Mouse (Mus musculus) forebrain, embryonic 14.5 days (tissue): ENCODE data around the gene Fip1l1. TPM values are rescaled to one million over a fixed set of nuclear protein-coding genes. Genes with fewer than 3 reads are reported as not detected.

Experiments
- ATAC-seq: fragments of 200-750 bp; cut with Nextera tagmentation; 2 replicates; pipeline ENCODE4 v1.8.0; 2017; ENCODE audit warnings: mild to moderate bottlenecking, moderate library complexity
- DNase-seq: peaks from one replicate; pipeline ENCODE4 v3.0.0-alpha.2; 2015; ENCODE audit warnings: low spot score
- H3K27ac ChIP-seq: fragments of 300-500 bp; sonication (generic); 2 replicates; pipeline ENCODE4 v1.5.1; 2014; ENCODE audit warnings: low read depth, mild to moderate bottlenecking, control low read depth, low read length, moderate library complexity
- H3K27me3 ChIP-seq: fragments of 300-500 bp; sonication (generic); replicated peaks from 2 replicates; pipeline ENCODE4 v1.6.1; 2014; ENCODE audit warnings: low read length, control low read depth, mixed read lengths; ENCODE audit not compliant: control insufficient read depth, insufficient read depth
- H3K36me3 ChIP-seq: fragments of 300-500 bp; sonication (generic); 2 replicates; pipeline ENCODE4 v1.6.1; 2014; ENCODE audit warnings: low read length, control low read depth; ENCODE audit not compliant: control insufficient read depth, insufficient read depth
- H3K4me1 ChIP-seq: fragments of 300-500 bp; sonication (generic); 2 replicates; pipeline ENCODE4 v1.6.1; 2014; ENCODE audit warnings: antibody characterized with exemption, low read length, control low read depth; ENCODE audit not compliant: control insufficient read depth, insufficient read depth
- H3K4me2 ChIP-seq: fragments of 300-500 bp; sonication (generic); 2 replicates; pipeline ENCODE4 v1.6.1; 2014; ENCODE audit warnings: mild to moderate bottlenecking, control low read depth, low read length
- H3K4me3 ChIP-seq: fragments of 300-500 bp; sonication (generic); 2 replicates; pipeline ENCODE4 v1.5.1; 2014; ENCODE audit warnings: low read depth, low read length, control low read depth
- H3K9ac ChIP-seq: fragments of 300-500 bp; sonication (generic); 2 replicates; pipeline ENCODE4 v1.6.1; 2014; ENCODE audit warnings: mild to moderate bottlenecking, low read length, control low read depth, moderate library complexity
- H3K9me3 ChIP-seq: fragments of 300-500 bp; sonication (generic); replicated peaks from 2 replicates; pipeline ENCODE4 v1.6.1; 2016; ENCODE audit warnings: low read length, control low read depth, mixed read lengths; ENCODE audit not compliant: control insufficient read depth
- WGBS: fragments of 180-500 bp; shearing (Covaris S2); extraction: QIAGEN DNeasy Blood & Tissue Kit; methylation state at CpG from one replicate; pipeline ENCODE4 v1.1.7; 2014; 5-methylcytosine and 5-hydroxymethylcytosine counted together
- polyA plus RNA-seq: library from polyadenylated mRNA; unstranded; fragments of >200 nt; fragmentation: Nextera tagmentation; extraction: Ambion mirVana; gene quantifications from 2 replicates; pipeline ENCODE4 v1.2.1, GENCODE M21; 2014

Gene Fip1l1
- polyA plus RNA-seq, 1 experiment from 2014 or later: 55.2 TPM

DNA sequence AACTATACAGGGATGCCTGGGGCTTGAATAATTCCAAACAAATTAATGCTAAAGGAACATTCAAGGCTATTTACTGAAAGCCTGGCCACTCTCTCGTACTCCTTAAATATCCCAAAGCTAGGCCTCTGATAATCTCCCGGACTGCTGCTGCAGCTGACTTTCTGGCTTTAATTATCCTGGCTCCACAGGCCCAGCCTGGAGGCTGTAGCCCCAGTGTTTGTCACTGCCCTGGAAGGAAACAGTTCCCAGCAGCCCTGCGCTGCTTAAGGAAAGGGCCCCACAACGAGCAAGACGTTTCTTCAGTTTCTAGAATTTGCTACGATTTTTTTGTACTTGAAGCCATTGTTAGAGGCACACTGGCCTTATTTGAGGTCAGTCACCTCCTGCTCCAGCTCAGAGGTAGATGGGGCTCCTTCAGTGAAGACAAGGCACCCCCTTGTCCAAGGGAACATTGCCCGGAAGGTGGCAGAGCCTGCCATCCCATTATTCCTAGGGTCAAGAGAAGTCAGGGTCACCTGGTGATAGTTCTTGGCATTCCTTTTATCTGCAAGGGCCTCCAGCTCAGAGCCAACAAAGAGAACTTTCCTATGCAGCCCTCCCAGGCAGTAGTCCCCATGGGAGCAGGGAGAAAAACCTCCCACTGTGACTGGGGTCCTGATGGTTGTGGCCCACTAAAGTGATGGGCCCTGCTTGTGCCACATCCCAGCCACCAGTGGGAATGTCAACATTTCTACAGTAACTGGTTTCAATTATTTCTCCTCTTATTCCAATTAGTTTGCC, 86.6 kb downstream of the Fip1l1 start:
- Histone ChIP-seq H3K27ac (no peak overlapping the region), H3K4me3 (no peak overlapping the region), H3K9ac (no peak overlapping the region), H3K4me1 (no peaks in the 10 kb centered on the region), H3K4me2 (no peak overlapping the region), H3K9me3 (no peaks in the 10 kb centered on the region), H3K36me3 (no peaks in the 10 kb centered on the region), H3K27me3 (no peaks in the 10 kb centered on the region)
- DNase-seq (no peak), ATAC-seq (no peak)
- 54% methylated on average over 7 of the region's 7 CpGs for WGBS

- 92% methylated on average over 14 of the region's 14 CpGs for WGBS
- no peak for DNase-seq
- ATAC-seq: no peak
Measured at GRCm38 (mm10) chr5:74623316-74624000, 88.2 kb downstream of the Fip1l1 start.

GRCm38 (mm10) chr5:74624385-74624784, 89.1 kb downstream of the Fip1l1 start:
- no peak for DNase-seq
- no peaks in the 10 kb centered on the region for H3K27me3 ChIP-seq
- H3K4me3 ChIP-seq: no peak overlapping the region
- WGBS: 76% methylated on average over 5 of the region's 5 CpGs
- H3K9ac ChIP-seq: no peak overlapping the region
- ATAC-seq: no peak
- H3K4me1 ChIP-seq: no peaks in the 10 kb centered on the region
- no peaks in the 10 kb centered on the region for H3K9me3 ChIP-seq
- no peak overlapping the region for H3K4me2 ChIP-seq
- H3K27ac ChIP-seq: no peak overlapping the region
- H3K36me3 ChIP-seq: no peaks in the 10 kb centered on the region

More at GRCm38 (mm10) chr5:74623316-74624000, 88.2 kb downstream of the Fip1l1 start:
- H3K9me3 ChIP-seq: no peaks in the 10 kb centered on the region
- H3K4me1 ChIP-seq: no peaks in the 10 kb centered on the region
- H3K36me3 ChIP-seq: no peaks in the 10 kb centered on the region
- no peaks in the 10 kb centered on the region for H3K27me3 ChIP-seq
- H3K27ac ChIP-seq: no peak overlapping the region
- H3K9ac ChIP-seq: no peak overlapping the region
- no peak overlapping the region for H3K4me3 ChIP-seq
- H3K4me2 ChIP-seq: no peak overlapping the region

GRCm38 (mm10) chr5:74628001-74628400, 92.8 kb downstream of the Fip1l1 start:
- ATAC-seq (no peak), DNase-seq (no peak)
- Histone ChIP-seq H3K36me3 (no peaks in the 10 kb centered on the region), H3K4me1 (no peaks in the 10 kb centered on the region), H3K27ac (no peak overlapping the region), H3K4me2 (no peak overlapping the region), H3K27me3 (no peaks in the 10 kb centered on the region), H3K4me3 (no peak overlapping the region), H3K9me3 (no peaks in the 10 kb centered on the region), H3K9ac (no peak overlapping the region)
- 94% methylated on average over 12 of the region's 12 CpGs for WGBS

- H3K4me2 ChIP-seq: no peak overlapping the region
- no peak for DNase-seq
- H3K27me3 ChIP-seq: no peaks in the 10 kb centered on the region
- ATAC-seq: no peak
- H3K4me1 ChIP-seq: no peaks in the 10 kb centered on the region
- H3K4me3 ChIP-seq: no peak overlapping the region
- no peak overlapping the region for H3K27ac ChIP-seq
- H3K9ac ChIP-seq: no peak overlapping the region
- H3K36me3 ChIP-seq: no peaks in the 10 kb centered on the region
- WGBS: 73% methylated on average over 17 of the region's 17 CpGs
- no peaks in the 10 kb centered on the region for H3K9me3 ChIP-seq
Measured at GRCm38 (mm10) chr5:74632369-74633114, 97.3 kb downstream of the Fip1l1 start.

DNA sequence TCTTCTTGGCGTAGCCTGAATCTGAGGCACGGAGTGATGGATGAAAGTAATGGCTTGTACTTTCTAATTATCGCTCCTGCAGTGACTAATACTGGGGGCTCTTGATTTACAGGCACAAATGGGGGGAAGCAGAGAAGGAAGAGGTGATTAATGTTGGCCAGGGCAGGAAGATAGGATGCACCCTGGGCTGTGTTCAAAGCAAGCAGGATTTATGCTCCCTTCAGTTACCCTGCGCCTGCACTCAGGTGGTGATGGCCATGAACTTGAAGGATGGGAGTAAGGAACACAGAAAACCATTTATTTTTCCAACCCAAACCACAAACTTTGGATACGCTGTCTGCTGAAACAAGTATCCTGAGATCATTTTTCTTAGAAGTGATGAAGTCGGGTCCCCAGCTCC, 98.2 kb downstream of the Fip1l1 start:
- WGBS: 85% methylated on average over 6 of the region's 6 CpGs
- Histone ChIP-seq H3K9ac (no peak overlapping the region), H3K27me3 (no peaks in the 10 kb centered on the region), H3K9me3 (no peaks in the 10 kb centered on the region), H3K36me3 (no peaks in the 10 kb centered on the region), H3K4me2 (no peak overlapping the region), H3K4me3 (no peak overlapping the region), H3K4me1 (no peaks in the 10 kb centered on the region), H3K27ac (no peak overlapping the region)
- ATAC-seq (no peak), DNase-seq (no peak)

GRCm38 (mm10) chr5:74634391-74634790, 99.1 kb downstream of the Fip1l1 start:
- Histone ChIP-seq H3K9ac (no peak overlapping the region), H3K4me1 (no peaks in the 10 kb centered on the region), H3K9me3 (no peaks in the 10 kb centered on the region), H3K4me3 (no peak overlapping the region), H3K27ac (no peak overlapping the region), H3K27me3 (no peaks in the 10 kb centered on the region), H3K4me2 (no peak overlapping the region), H3K36me3 (no peaks in the 10 kb centered on the region)
- DNase-seq (no peak), ATAC-seq (no peak)
- WGBS: 83% methylated on average over 3 of the region's 3 CpGs

DNA sequence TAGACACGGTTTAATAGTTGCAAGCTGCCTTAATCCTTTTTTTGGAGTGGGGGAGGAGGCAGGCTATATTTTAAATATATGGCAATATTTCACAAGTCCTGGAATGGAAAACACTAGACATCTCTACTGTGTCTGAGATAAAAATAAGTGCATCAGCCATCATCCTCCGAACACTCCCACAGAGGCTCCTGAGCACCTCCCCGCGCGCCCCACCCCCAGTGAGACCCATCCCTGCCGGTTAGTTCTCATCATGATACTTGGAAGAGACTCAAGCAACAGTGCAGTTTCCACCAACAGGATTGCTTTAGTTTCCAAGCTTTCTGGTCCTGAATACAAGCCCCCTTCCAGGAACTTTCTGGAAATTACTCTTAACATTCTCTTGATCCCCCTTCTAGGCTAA, 104.3 kb downstream of the Fip1l1 start:
- Histone ChIP-seq H3K9me3 (no peaks in the 10 kb centered on the region), H3K27ac (no peak overlapping the region), H3K4me2 (no peak overlapping the region), H3K9ac (no peak overlapping the region), H3K36me3 (no peaks in the 10 kb centered on the region), H3K4me1 (no peaks in the 10 kb centered on the region), H3K27me3 (no peaks in the 10 kb centered on the region), H3K4me3 (no peak overlapping the region)
- ATAC-seq: no peak
- WGBS: 91% methylated on average over 6 of the region's 6 CpGs
- DNase-seq: no peak
